Mouse (Mus musculus): ENCODE results near the gene H2al1f. TPM values are rescaled to one million over a fixed set of nuclear protein-coding genes. Genes with fewer than 3 reads are reported as not detected.

H2al1f gene
- total RNA-seq, 2 experiments from 2014 or later = not detected

- intact Hi-C loops (cut with DNase I) = no loop called here
- DNase-seq = no peak
These were observed 48.9 kb downstream of the H2al1f start for GRCm38 (mm10) chrX:11363890-11364289.

Other genes with a start within 250 kb of the H2al1f start
- gene H2al1a, start 15.9 kb upstream of the H2al1f start, total RNA-seq (2021) = not detected
- gene H2al1b, start 12.7 kb upstream of the H2al1f start, total RNA-seq (2021) = not detected
- not detected for gene H2al1c, start 9.5 kb upstream of the H2al1f start, total RNA-seq (2021)
- not detected for gene H2al1d, start 6.3 kb upstream of the H2al1f start, total RNA-seq (2021)
- not detected for gene H2al1e, start 3.2 kb upstream of the H2al1f start, total RNA-seq (2021)
- not detected for gene H2al1g, start 3.1 kb downstream of the H2al1f start, total RNA-seq (2021)
- not detected for gene H2al1h, start 6.3 kb downstream of the H2al1f start, total RNA-seq (2021)
- not detected for gene H2al1i, start 9.5 kb downstream of the H2al1f start, total RNA-seq (2021)
- not detected for gene H2al1j, start 12.7 kb downstream of the H2al1f start, total RNA-seq (2021)